Mouse (Mus musculus) adrenal gland, adult (tissue): ENCODE measurements around the gene Armh4.

Experiments
- DNase-seq, 2 experiments: peaks; one replicate each; pipeline ENCODE4 v3.0.0; 2022 to 2023; ENCODE audit warnings: low spot score in 1 of 2; ENCODE audit not compliant: inconsistent age in 2 of 2

Gene Armh4

DNA sequence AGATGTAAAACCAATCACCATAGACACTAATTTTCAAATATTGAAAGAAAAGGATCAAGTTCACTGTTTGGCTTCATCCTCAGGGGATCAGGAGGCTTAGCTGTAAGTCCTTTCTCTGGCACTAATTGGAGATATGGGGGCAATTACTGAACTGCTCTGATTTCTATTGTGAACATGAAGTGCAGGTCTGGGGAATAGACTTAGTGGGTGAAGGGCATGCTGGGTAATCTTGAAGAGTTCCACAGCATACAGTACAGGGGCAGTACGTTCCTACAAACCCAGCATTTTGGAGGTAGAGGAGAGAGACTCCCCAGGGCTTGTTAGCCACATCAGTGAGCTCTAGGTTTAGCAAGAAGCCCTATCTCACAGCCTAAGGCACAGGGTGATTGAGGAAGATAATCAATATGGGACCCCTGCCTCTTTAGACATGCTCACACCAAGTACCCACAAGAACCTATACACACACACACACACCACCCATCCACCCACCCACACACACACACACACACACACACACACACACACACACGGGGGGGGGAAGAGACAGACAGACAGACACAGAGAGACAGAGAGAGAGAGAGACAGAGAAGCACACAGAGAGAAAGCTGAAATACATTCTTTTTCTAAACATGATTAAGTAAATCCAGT lies 44.6 kb downstream of the Armh4 start:
- DNase-seq: no peak

DNA sequence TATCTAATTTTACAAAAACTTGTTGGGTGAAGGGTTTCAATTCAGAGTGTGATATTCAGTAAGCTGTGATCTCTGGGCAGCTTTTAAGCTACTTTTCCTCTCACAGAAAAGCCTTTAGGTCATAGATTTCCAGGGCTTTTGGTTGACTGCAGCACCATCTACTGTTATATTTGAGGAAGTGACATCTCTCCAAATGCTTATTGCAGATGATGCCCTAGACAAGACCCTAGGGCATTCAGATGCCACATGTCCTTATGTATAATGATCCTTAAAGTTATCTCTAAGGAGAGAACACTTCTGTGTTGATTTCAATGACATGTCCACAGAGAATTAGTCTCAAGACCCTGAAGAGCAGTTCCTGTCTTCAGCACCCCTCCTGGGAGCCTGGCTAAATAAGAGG lies 49.2 kb downstream of the Armh4 start:
- peak in 1 of 2 experiments; percentile 53 for DNase-seq

DNA sequence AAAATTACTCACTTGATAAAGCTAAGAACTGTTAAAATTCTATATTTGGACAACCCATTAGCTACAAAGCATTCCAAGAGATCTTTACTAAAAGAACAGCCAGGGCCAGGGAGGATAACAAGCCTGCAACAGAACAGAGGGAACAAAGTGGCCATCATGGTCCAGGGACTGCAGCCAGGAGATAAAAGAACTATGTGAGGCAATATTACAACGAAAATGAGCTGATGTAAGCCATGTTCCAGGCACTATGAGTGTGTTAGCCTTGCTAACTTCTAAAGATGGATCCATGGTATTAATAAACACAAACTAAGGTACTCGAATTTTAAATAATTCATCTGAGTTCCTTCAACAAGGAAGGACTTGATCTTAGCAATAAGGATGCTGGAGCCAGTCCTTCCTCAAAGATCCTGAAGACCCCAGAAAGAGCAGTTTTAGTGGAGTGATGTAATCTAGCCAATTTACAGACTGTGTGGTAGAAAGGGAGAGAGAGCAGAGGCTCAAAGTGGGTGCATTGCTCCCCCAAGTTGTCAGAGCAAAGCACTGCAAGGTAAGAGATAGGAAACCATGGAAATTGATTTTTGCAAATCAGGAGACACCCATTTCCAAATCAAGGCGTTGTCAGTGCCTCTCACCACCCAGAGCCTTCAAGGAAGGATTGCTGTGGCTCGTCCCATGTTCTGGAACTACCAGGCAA lies 59.7 kb downstream of the Armh4 start:
- peak; percentile 18 to 77 for DNase-seq

GRCm38 (mm10) chr14:49722782-49723181 lies 60.4 kb downstream of the Armh4 start:
- no peak for DNase-seq

GRCm38 (mm10) chr14:49721281-49721680 lies 61.9 kb downstream of the Armh4 start:
- peak in 1 of 2 experiments; percentile 29 for DNase-seq

DNA sequence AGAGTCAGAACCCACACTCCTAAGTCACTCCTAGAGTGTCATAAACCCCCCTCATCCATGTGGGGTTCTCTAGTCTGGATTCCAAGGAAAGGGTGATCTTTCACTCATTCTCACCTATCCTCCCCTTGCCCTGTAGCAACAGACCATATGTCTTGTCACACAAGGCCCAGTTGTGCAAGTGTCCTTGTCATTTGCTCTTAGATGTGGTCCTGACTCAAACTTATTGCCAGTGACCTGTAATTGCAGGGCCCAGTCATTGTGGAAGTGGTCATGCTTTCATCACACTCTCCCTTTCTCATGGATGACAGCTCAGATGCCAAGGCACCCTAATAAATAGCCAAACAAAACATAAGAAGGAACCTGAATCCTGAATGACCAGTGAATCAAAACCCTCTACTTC lies 63.5 kb downstream of the Armh4 start:
- peak; percentile 7 to 78 for DNase-seq

DNA sequence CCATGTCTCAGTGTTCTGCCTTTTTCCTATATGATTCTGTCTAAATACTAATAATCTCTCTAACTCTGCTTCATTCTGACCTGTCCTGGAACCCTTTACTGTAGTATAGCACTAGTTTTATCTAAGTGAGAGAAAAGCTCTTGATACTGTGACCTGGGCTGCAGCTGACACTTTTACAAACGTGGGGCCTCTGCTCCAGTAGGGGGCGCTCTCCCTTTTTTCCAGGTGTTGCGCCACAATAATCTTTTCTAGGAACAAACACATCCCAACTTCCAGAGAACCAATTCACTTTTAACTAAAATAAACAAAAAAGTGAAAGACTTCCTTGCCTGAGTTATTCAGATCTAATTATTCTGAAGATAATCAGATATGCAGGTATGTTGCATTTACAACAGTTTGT lies 72.2 kb downstream of the Armh4 start:
- peak in 1 of 2 experiments; percentile 56 for DNase-seq

GRCm38 (mm10) chr14:49703432-49704200 lies 79.6 kb downstream of the Armh4 start:
- no peak for DNase-seq

DNA sequence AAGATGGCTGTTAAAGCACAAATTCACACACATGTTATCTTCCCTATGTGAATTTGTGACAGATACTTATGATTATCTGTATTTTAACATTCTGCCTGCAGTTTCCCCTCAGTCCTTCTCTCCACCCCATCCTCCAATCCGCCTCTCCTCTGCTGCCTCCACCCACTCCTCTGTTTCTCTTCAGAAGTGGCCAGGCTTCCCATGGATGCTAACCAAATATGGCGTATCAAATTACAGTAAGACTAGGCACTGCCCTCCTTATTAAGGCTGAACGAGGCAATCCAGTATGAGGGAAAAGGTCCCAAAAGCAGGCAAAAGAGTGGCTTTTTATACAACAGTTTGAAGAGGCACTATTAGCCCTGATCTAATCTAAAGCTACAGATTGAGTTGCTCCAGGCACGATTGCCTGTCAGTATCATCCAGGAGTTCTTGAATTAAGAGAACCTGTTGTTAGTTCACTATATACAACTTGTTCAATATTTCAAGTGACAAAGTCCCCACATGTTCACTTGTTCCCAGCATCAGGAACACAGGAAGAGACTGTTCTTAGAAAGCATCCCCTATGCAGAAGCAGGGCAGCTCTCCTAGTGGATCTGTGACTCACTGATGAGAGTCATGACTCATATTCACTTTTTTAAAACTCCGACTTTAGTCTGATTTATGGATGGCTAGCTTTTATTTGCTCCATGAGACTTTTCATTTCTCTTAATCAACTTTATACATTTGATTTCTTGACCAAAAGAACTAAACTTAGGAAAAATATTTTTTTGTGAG lies 103.5 kb downstream of the Armh4 start:
- DNase-seq: peak in 1 of 2 experiments; percentile 35

- no peak for DNase-seq
These were observed 106.6 kb downstream of the Armh4 start for GRCm38 (mm10) chr14:49676580-49676979.

DNA sequence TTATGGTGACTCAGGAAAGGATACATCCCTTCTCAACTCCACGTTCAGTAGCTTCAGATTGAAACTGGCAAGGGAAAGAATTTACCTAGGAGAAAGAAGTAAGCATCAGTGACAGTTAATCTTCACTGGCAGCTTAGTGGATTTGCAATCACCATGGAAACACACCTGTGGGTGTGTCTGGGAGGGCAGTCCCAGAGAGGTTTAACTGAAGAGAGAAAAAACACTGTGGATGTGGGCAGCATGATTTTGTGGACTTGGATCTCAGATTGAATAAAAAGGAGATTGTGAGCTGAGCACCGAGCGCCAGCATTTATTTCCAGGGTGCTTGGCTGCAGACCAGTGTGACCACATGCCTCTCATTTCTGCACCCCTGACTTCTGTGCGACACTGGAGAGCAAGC lies 122.7 kb downstream of the Armh4 start:
- DNase-seq: no peak

DNA sequence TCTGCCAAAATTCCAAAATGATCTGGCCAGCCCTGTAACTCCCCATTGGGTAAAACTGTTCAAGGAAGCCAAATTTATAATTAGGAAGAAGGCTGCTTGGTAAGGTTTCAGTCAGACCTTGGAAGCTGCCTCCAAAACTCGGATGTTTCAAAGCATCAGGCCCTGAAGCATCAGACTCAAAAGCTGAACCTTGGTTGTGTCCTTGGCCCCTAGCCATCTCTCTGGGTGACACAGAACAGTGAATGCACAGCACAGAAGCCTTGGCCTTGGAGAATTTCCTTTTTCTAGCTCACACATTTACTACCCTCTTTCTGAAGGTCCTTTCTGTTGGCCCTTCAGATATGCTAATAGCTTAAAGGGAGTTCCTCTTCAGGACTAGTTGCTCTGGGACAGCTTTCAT lies 134.0 kb downstream of the Armh4 start:
- DNase-seq: peak; percentile 78 to 92

DNA sequence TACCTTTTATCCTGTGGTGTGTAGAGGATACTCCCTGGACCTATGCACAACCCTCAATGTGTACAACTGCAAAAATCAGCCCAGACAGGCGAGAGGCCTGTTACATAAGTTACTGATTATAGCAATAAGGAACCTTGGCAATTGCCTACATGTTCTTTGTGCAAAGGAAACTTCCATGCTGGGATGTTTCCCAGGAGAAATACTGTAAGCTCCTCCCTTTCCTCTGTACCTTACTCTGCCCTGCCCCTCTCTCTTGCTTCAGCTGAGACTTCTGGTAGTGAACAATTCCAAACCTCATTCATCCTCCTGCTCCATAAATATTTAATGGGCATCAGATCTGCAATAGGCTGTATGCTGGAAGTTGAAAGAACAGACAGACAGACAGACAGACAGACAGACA lies 145.8 kb downstream of the Armh4 start:
- no peak for DNase-seq

DNA sequence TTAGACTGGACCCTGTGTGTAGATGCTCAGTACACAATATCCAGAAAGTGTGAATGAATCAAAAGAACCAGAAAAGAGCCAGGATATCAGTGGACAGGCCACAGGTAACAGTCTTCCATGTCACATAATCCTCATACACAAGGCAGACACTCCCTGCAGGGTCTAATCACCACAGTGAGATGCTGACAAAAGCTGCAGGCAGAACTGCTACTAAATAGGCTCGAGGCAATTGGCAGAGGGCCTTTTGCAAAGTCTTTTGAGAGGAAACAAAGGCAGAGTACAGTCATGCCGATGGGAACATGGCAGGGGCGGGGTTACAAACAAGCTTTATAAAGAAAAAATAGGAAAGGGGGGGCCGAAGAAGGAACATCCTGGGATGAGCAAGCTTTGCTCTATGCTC lies 157.1 kb downstream of the Armh4 start:
- no peak for DNase-seq
